Mouse (Mus musculus): ENCODE measurements around the gene Snca. TPM values are rescaled to one million over a fixed set of nuclear protein-coding genes. Genes with fewer than 3 reads are reported as not detected.
A peak's percentile ranks its signal among the peaks of the same experiment; 100 is the strongest.
"Not testable (repeated sequence)": the region's sequence is repeated elsewhere in the genome, so short reads cannot be mapped to it uniquely, and the experiment has no call there.

Gene Snca
- polyA plus RNA-seq, 1 experiment from 2014 or later: 51.6 TPM

DNA sequence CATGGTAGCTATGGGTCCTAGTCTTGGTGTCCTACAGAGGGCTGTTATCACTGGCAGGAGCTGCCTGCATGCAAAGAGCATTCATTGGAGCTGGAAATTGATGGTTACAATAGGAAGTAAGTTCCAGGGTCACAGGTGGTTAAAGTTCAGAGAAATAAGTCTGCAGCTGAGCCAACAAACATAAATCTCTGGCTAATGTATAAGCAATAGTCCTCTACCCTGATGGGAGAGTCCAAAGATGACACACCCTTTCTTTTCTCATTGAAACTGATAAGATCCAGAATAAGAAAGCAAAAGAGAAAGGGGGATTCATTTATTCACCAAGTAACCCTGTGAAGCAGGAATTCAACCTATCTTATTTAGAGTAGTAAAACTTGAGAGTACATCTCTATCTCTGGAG lies 83.7 kb downstream of the Snca start:
- H3K27me3 ChIP-seq (replicated peaks; ENCODE audit: control insufficient read depth, insufficient read depth, low read length): no peaks in the 10 kb centered on the region
- H3K36me3 ChIP-seq (ENCODE audit: control insufficient read depth, insufficient read depth, low read length): no peaks in the 10 kb centered on the region
- no peak overlapping the region for H3K9ac ChIP-seq (ENCODE audit: low read depth, low read length)
- no peak overlapping the region for H3K4me2 ChIP-seq (ENCODE audit: low read depth, low read length)
- H3K4me3 ChIP-seq (ENCODE audit: low read depth, low read length): no peak overlapping the region
- H3K9me3 ChIP-seq (ENCODE audit: control insufficient read depth, low read length): no peaks in the 10 kb centered on the region
- no peaks in the 10 kb centered on the region for H3K4me1 ChIP-seq (ENCODE audit: control insufficient read depth, insufficient read depth, low read length)
- DNase-seq (ENCODE audit: low spot score): no peak
- no peak for ATAC-seq (ENCODE audit: low read depth)
- no peak overlapping the region for H3K27ac ChIP-seq (replicated peaks; ENCODE audit: low read depth, low read length)

DNA sequence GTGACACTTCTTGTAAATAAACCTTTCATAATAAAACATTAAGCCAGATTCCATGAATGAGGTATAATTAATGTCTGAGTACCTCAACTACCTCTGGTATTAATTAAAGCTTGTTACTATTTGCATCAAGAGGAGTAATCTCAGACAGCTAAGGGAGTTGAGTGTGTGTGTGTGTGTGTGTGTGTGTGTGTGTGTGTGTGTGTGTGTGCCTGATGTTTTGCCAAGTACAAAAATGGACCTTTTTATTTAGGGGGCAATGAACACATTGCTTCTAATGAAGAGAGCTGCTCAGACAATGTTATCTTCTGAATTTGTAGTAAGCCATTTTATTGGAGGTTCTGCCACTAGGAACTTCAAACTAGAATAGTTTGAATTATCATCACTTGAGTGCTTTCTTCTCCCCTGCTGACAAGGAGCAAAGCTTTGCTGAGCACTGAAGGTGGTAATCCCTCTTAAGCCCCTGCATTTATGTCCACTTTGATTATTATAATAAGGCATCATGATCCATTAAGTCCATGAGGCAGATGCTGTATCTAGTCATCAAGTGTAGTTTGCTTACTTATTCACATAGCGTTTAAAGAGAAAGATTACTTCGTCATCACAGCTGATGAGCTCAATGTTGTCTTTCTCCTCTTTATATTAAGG lies 88.1 kb downstream of the Snca start:
- ATAC-seq (ENCODE audit: low read depth) (peak; percentile 66; the same call in 1 of the 2 replicates), DNase-seq (ENCODE audit: low spot score) (peak; percentile 51)
- H3K27ac ChIP-seq (replicated peaks; ENCODE audit: low read depth, low read length): no peak overlapping the region
- no peaks in the 10 kb centered on the region for H3K9me3 ChIP-seq (ENCODE audit: control insufficient read depth, low read length)
- H3K9ac ChIP-seq (ENCODE audit: low read depth, low read length): no peak overlapping the region
- H3K36me3 ChIP-seq (ENCODE audit: control insufficient read depth, insufficient read depth, low read length): no peaks in the 10 kb centered on the region
- no peaks in the 10 kb centered on the region for H3K27me3 ChIP-seq (replicated peaks; ENCODE audit: control insufficient read depth, insufficient read depth, low read length)
- H3K4me1 ChIP-seq (ENCODE audit: control insufficient read depth, insufficient read depth, low read length): no peaks in the 10 kb centered on the region
- H3K4me2 ChIP-seq (ENCODE audit: low read depth, low read length): no peak overlapping the region
- WGBS: 81% methylated on average over 2 of the region's 2 CpGs
- no peak overlapping the region for H3K4me3 ChIP-seq (ENCODE audit: low read depth, low read length)

- H3K9me3 ChIP-seq (ENCODE audit: control insufficient read depth, low read length): no peaks in the 10 kb centered on the region
- H3K27me3 ChIP-seq (replicated peaks; ENCODE audit: control insufficient read depth, insufficient read depth, low read length): no peaks in the 10 kb centered on the region
- no peak overlapping the region for H3K27ac ChIP-seq (replicated peaks; ENCODE audit: low read depth, low read length)
- no peaks in the 10 kb centered on the region for H3K4me1 ChIP-seq (ENCODE audit: control insufficient read depth, insufficient read depth, low read length)
- 47% methylated on average over 1 of the region's 1 CpGs for WGBS
- no peaks in the 10 kb centered on the region for H3K36me3 ChIP-seq (ENCODE audit: control insufficient read depth, insufficient read depth, low read length)
- H3K9ac ChIP-seq (ENCODE audit: low read depth, low read length): no peak overlapping the region
- H3K4me2 ChIP-seq (ENCODE audit: low read depth, low read length): no peak overlapping the region
- ATAC-seq (ENCODE audit: low read depth) (no peak), DNase-seq (ENCODE audit: low spot score) (peak; percentile 57)
- H3K4me3 ChIP-seq (ENCODE audit: low read depth, low read length): no peak overlapping the region
Observed at GRCm38 (mm10) chr6:60739776-60740175, 89.9 kb downstream of the Snca start.

GRCm38 (mm10) chr6:60731164-60731563 lies 98.5 kb downstream of the Snca start:
- no peaks in the 10 kb centered on the region for H3K36me3 ChIP-seq (ENCODE audit: control insufficient read depth, insufficient read depth, low read length)
- H3K4me3 ChIP-seq (ENCODE audit: low read depth, low read length): no peak overlapping the region
- no peak overlapping the region for H3K9ac ChIP-seq (ENCODE audit: low read depth, low read length)
- H3K9me3 ChIP-seq (ENCODE audit: control insufficient read depth, low read length): no peaks in the 10 kb centered on the region
- H3K4me1 ChIP-seq (ENCODE audit: control insufficient read depth, insufficient read depth, low read length): no peaks in the 10 kb centered on the region
- ATAC-seq (ENCODE audit: low read depth): no peak
- no peak overlapping the region for H3K27ac ChIP-seq (replicated peaks; ENCODE audit: low read depth, low read length)
- no peak for DNase-seq (ENCODE audit: low spot score)
- no peak overlapping the region for H3K4me2 ChIP-seq (ENCODE audit: low read depth, low read length)
- WGBS: 53% methylated on average over 2 of the region's 2 CpGs
- H3K27me3 ChIP-seq (replicated peaks; ENCODE audit: control insufficient read depth, insufficient read depth, low read length): no peaks in the 10 kb centered on the region

DNA sequence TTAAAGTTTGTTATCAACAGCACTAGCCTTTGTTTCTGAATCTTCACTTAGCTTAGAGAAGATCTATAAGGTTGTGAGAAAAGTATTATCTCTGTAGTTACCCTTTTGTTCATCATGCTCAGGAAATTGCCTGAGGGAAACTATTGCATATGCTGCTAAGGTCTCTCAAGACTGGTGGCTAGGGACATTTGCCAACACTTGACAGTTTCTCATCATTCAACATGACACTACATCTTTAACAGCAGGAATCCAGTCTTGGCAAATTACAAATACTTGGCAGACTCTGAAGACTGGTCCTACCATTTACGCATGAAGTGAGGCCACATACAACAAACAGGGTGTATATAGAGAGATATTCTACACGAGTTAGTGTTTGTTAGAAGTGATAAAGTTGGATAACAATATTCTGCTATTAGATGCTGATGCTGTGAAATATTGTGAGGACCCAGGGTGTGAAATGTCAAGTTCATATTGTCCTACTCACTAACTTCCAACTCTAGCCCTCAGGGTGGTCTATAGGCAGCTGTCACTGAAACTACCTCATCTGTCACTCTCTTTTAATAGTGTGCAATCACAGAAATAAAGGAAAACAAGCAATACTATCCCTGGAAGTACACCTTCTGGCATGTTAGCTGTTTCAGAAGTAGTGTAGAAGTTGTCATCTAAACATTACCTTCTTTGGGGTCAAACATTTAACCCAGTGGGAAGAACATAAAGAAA lies 105.4 kb downstream of the Snca start:
- 73% methylated on average over 2 of the region's 2 CpGs for whole genome bisulfite sequencing
- DNase-seq (ENCODE audit: low spot score): no peak
- Histone ChIP-seq H3K27me3 (replicated peaks; ENCODE audit: control insufficient read depth, insufficient read depth, low read length) (no peaks in the 10 kb centered on the region), H3K4me3 (ENCODE audit: low read depth, low read length) (no peak overlapping the region), H3K27ac (replicated peaks; ENCODE audit: low read depth, low read length) (no peak overlapping the region), H3K9ac (ENCODE audit: low read depth, low read length) (no peak overlapping the region), H3K9me3 (ENCODE audit: control insufficient read depth, low read length) (no peaks in the 10 kb centered on the region), H3K36me3 (ENCODE audit: control insufficient read depth, insufficient read depth, low read length) (no peaks in the 10 kb centered on the region), H3K4me2 (ENCODE audit: low read depth, low read length) (no peak overlapping the region), H3K4me1 (ENCODE audit: control insufficient read depth, insufficient read depth, low read length) (no peaks in the 10 kb centered on the region)
- ATAC-seq (ENCODE audit: low read depth): no peak

DNA sequence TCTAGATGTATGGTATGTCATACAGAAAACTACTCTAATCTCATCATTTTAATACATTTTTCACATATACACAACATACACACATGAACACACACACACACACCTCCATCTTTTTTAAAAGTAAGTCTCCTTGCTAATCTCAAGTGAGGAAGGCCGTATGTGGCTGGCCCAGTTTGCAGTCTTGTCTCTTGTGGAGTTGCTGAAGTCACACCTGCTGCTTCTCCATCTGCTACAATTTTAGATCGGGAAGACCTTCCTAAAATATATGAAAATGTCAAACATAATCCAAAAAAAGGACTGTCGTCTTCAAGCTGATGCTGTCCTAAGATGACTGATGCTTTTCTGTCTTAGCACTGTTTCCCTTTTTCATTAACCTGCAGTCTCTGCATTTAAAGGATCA lies 112.1 kb downstream of the Snca start:
- Histone ChIP-seq H3K9ac (ENCODE audit: low read depth, low read length) (no peak overlapping the region), H3K27ac (replicated peaks; ENCODE audit: low read depth, low read length) (no peak overlapping the region), H3K4me1 (ENCODE audit: control insufficient read depth, insufficient read depth, low read length) (no peaks in the 10 kb centered on the region), H3K36me3 (ENCODE audit: control insufficient read depth, insufficient read depth, low read length) (no peaks in the 10 kb centered on the region), H3K4me2 (ENCODE audit: low read depth, low read length) (no peak overlapping the region), H3K4me3 (ENCODE audit: low read depth, low read length) (no peak overlapping the region), H3K9me3 (ENCODE audit: control insufficient read depth, low read length) (no peaks in the 10 kb centered on the region), H3K27me3 (replicated peaks; ENCODE audit: control insufficient read depth, insufficient read depth, low read length) (no peaks in the 10 kb centered on the region)
- WGBS: 80% methylated on average over 3 of the region's 3 CpGs
- no peak for ATAC-seq (ENCODE audit: low read depth)
- DNase-seq (ENCODE audit: low spot score): no peak

DNA sequence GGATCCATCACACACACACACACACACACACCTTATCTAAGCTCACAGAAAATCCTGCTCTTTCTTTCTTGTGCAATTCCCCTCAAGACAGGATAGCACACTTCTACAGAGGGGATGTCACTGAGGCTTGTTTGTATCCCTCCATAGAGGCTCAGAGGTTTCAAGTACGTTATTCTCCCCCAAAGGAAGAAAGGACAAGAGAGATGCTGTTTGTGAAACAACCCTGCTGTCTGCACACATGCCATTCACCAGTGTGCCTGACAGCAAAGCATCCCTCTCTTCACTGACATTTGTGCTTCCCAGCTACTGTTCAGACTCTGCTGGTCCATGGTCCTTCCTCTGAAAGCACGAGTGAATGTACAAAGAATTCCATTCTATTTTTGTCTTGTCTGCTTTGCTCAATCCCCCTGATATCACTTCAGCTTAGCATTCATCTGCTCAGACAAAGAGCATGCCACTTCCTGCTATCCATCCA lies 119.6 kb downstream of the Snca start:
- Histone ChIP-seq H3K9me3 (ENCODE audit: control insufficient read depth, low read length) (no peaks in the 10 kb centered on the region), H3K9ac (ENCODE audit: low read depth, low read length) (no peak overlapping the region), H3K36me3 (ENCODE audit: control insufficient read depth, insufficient read depth, low read length) (no peaks in the 10 kb centered on the region), H3K27ac (replicated peaks; ENCODE audit: low read depth, low read length) (no peak overlapping the region), H3K4me1 (ENCODE audit: control insufficient read depth, insufficient read depth, low read length) (no peaks in the 10 kb centered on the region), H3K4me2 (ENCODE audit: low read depth, low read length) (no peak overlapping the region), H3K4me3 (ENCODE audit: low read depth, low read length) (no peak overlapping the region), H3K27me3 (replicated peaks; ENCODE audit: control insufficient read depth, insufficient read depth, low read length) (no peaks in the 10 kb centered on the region)
- peak; percentile 13 for DNase-seq (ENCODE audit: low spot score)
- WGBS: 15% methylated on average over 2 of the region's 2 CpGs
- peak; percentile 62; the same call in 1 of the 2 replicates for ATAC-seq (ENCODE audit: low read depth)

- Histone ChIP-seq H3K9ac (ENCODE audit: low read depth, low read length) (no peak overlapping the region), H3K4me1 (ENCODE audit: control insufficient read depth, insufficient read depth, low read length) (no peaks in the 10 kb centered on the region), H3K4me3 (ENCODE audit: low read depth, low read length) (no peak overlapping the region), H3K9me3 (ENCODE audit: control insufficient read depth, low read length) (no peaks in the 10 kb centered on the region), H3K27me3 (replicated peaks; ENCODE audit: control insufficient read depth, insufficient read depth, low read length) (no peaks in the 10 kb centered on the region), H3K27ac (replicated peaks; ENCODE audit: low read depth, low read length) (no peak overlapping the region), H3K4me2 (ENCODE audit: low read depth, low read length) (no peak overlapping the region), H3K36me3 (ENCODE audit: control insufficient read depth, insufficient read depth, low read length) (no peaks in the 10 kb centered on the region)
- DNase-seq (ENCODE audit: low spot score): no peak
- ATAC-seq (ENCODE audit: low read depth): no peak
- 83% methylated on average over 2 of the region's 2 CpGs for WGBS
Observed at GRCm38 (mm10) chr6:60698072-60698471, 131.6 kb downstream of the Snca start.

DNA sequence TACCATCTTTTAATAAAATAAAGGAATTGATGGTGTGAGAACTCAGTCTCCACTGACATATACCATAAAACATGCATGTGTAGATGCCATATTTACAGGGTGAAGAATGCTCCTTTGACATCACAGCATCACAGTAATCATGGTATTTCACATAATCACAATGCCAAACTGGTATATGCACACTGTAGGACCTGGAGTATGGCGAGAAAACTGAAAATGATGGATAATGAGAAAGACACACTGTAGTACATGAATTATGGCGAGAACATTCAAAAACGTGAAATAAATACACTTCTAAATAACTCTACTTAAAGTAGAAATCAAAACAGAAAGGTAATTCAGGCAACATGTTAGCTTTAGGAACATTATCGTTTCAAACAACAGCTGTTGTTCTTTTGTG lies 142.6 kb downstream of the Snca start:
- not testable (repeated sequence) for H3K4me2 ChIP-seq (ENCODE audit: low read depth, low read length); H3K36me3 ChIP-seq (ENCODE audit: control insufficient read depth, insufficient read depth, low read length); H3K27ac ChIP-seq (replicated peaks; ENCODE audit: low read depth, low read length); H3K4me1 ChIP-seq (ENCODE audit: control insufficient read depth, insufficient read depth, low read length); H3K9ac ChIP-seq (ENCODE audit: low read depth, low read length); H3K27me3 ChIP-seq (replicated peaks; ENCODE audit: control insufficient read depth, insufficient read depth, low read length); H3K4me3 ChIP-seq (ENCODE audit: low read depth, low read length); ATAC-seq (ENCODE audit: low read depth); DNase-seq (ENCODE audit: low spot score); H3K9me3 ChIP-seq (ENCODE audit: control insufficient read depth, low read length)
- 76% methylated on average over 4 of the region's 4 CpGs for WGBS

Measured in embryonic facial prominence, embryonic 14.5 days (tissue).